ENCODE assay signal across 8 mouse cellular contexts in genomic region chr16:21339061-21339459, GRCm38 (mm10).
DNase-seq lines count a peak whose midpoint lies in the region; ATAC-seq and TF ChIP-seq lines count a peak whose summit lies in the region.

No protein-coding gene starts in this region.

- H3K9me3 ChIP-seq in forebrain, postnatal 0 days (ENCODE audit: low read length): no peaks in the 10 kb centered on the region
- no peaks in the 10 kb centered on the region for H3K9me3 ChIP-seq in limb, embryonic 12.5 days

- H3K27ac ChIP-seq in forebrain, postnatal 0 days (ENCODE audit: low read depth, low read length): peak overlapping the region; percentile 76
- peak overlapping the region; percentile 95 for H3K27ac ChIP-seq in limb, embryonic 12.5 days

- H3K9ac ChIP-seq in forebrain, postnatal 0 days: peak overlapping the region; percentile 10; the same call in 1 of the 2 replicates
- H3K9ac ChIP-seq in limb, embryonic 12.5 days (replicated peaks): peak overlapping the region; percentile 31; the same call in 1 of the 2 replicates

- ATAC-seq in forebrain, postnatal 0 days: peak; percentile 16
- ATAC-seq in limb, embryonic 12.5 days (ENCODE audit: insufficient number of reproducible peaks, insufficient read depth, low FRiP score, low TSS enrichment, low read depth): no peak

- DNase-seq in left cerebral cortex, postnatal 4 days: peak; percentile 37
- DNase-seq in left cerebral cortex, adult 18-20 months (ENCODE audit: low spot score in 2 of 2): no peak
- DNase-seq in forebrain, postnatal 0 days: no peak
- DNase-seq in thymus, postnatal 0 days (ENCODE audit: low spot score): no peak
- DNase-seq in yolk sac, embryonic 10.5 days (ENCODE audit: low spot score): no peak
- DNase-seq in thymus, postnatal 14 days: no peak

- 22% methylated on average over 6 of the region's 6 CpGs for WGBS in forebrain, postnatal 0 days
- 72% methylated on average over 6 of the region's 6 CpGs for WGBS in limb, embryonic 12.5 days

- no peaks in the 10 kb centered on the region for H3K79me2 ChIP-seq in myocyte (ENCODE audit: control insufficient read depth, insufficient read depth)

- H3K36me3 ChIP-seq in forebrain, postnatal 0 days (ENCODE audit: insufficient read depth): no peaks in the 10 kb centered on the region
- no peaks in the 10 kb centered on the region for H3K36me3 ChIP-seq in limb, embryonic 12.5 days
- no peaks in the 10 kb centered on the region for H3K36me3 ChIP-seq in myocyte (ENCODE audit: control insufficient read depth, insufficient read depth)

- peaks cover 11% of the 10 kb centered on the region; the same call in 1 of the 2 replicates for H3K4me1 ChIP-seq in forebrain, postnatal 0 days (ENCODE audit: insufficient read depth)
- peaks cover 35% of the 10 kb centered on the region for H3K4me1 ChIP-seq in limb, embryonic 12.5 days (replicated peaks)

- no peak overlapping the region for H3K4me3 ChIP-seq in forebrain, postnatal 0 days (ENCODE audit: low read depth, low read length)
- H3K4me3 ChIP-seq in limb, embryonic 12.5 days (replicated peaks): no peak overlapping the region
- H3K4me3 ChIP-seq in myocyte: no peak overlapping the region

- intact Hi-C loops in left cerebral cortex, postnatal 4 days (cut with DNase I): no loop called here

- H3ac ChIP-seq in myocyte (ENCODE audit: control insufficient read depth, insufficient read length): no peak overlapping the region

- TF ChIP-seq CTCF in forebrain, postnatal 0 days (IDR thresholded peaks at IDR 0.05; ENCODE audit: low read depth): no peak

- no peaks in the 10 kb centered on the region for H3K27me3 ChIP-seq in forebrain, postnatal 0 days (ENCODE audit: insufficient read depth, low read length)
- H3K27me3 ChIP-seq in limb, embryonic 12.5 days: no peaks in the 10 kb centered on the region
- H3K27me3 ChIP-seq in myocyte (ENCODE audit: control insufficient read depth, insufficient read depth, insufficient read length): no peaks in the 10 kb centered on the region

- TF ChIP-seq POLR2A in myocyte (IDR thresholded peaks at IDR 0.05; ENCODE audit: insufficient read length, low read depth): no peak

- no peak overlapping the region for H3K4me2 ChIP-seq in forebrain, postnatal 0 days (ENCODE audit: low read depth)
- peak overlapping the region; percentile 7; the same call in 1 of the 2 replicates for H3K4me2 ChIP-seq in limb, embryonic 12.5 days
- peak overlapping the region; percentile 93 for H3K4me2 ChIP-seq in myocyte (ENCODE audit: low read depth)

TF ChIP-seq in myocyte, 11 proteins besides CTCF, POLR2A, EP300 and RAD21:
- TF ChIP-seq MAX (IDR thresholded peaks at IDR 0.05; ENCODE audit: low read depth): no peak
- no peak for TF ChIP-seq TCF3 (IDR thresholded peaks at IDR 0.05; ENCODE audit: insufficient read length, low read depth)
- TF ChIP-seq MYOG (IDR thresholded peaks at IDR 0.05; ENCODE audit: control insufficient read depth in 1 of 3, insufficient read depth in 1 of 3, insufficient read length in 2 of 3, low read depth in 2 of 3): no peak
- TF ChIP-seq REST (IDR thresholded peaks at IDR 0.05; ENCODE audit: insufficient read depth, insufficient read length): no peak
- no peak for TF ChIP-seq CEBPB (IDR thresholded peaks at IDR 0.05; ENCODE audit: insufficient read depth, poor library complexity, severe bottlenecking)
- TF ChIP-seq POLR2AphosphoS2 (IDR thresholded peaks at IDR 0.05; ENCODE audit: insufficient read length, low read depth): no peak
- TF ChIP-seq MYOD1 (IDR thresholded peaks at IDR 0.05; ENCODE audit: control insufficient read depth in 1 of 3, insufficient read length in 2 of 3, low read depth in 2 of 3): no peak
- no peak for TF ChIP-seq SRF (IDR thresholded peaks at IDR 0.05; ENCODE audit: control insufficient read depth, insufficient read length, low read depth)
- TF ChIP-seq TCF12 (IDR thresholded peaks at IDR 0.05; ENCODE audit: insufficient read depth, poor library complexity, severe bottlenecking): no peak
- TF ChIP-seq E2F4 (IDR thresholded peaks at IDR 0.05; ENCODE audit: insufficient read depth): no peak
- TF ChIP-seq USF1 (IDR thresholded peaks at IDR 0.05; ENCODE audit: low read depth): no peak
